Mouse (Mus musculus) lung, postnatal 0 days (tissue): ENCODE measurements around the gene Zfp385b.

Experiments used
- CTCF ChIP-seq: IDR thresholded peaks from 2 replicates; pipeline ENCODE4 v1.5.1; 2016; ENCODE audit warnings: antibody characterized with exemption, mild to moderate bottlenecking
- EP300 ChIP-seq: IDR thresholded peaks from 2 replicates; pipeline ENCODE4 v1.6.1; 2016; ENCODE audit warnings: antibody characterized with exemption, mild to moderate bottlenecking, control low read depth

GRCm38 (mm10) chr2:77576571-77576970 is 242.9 kb downstream of the Zfp385b start:
- TF ChIP-seq CTCF (no peak), EP300 (no peak)
